Mouse (Mus musculus): ENCODE measurements around the gene Arhgef3.

Arhgef3 gene

GRCm38 (mm10) chr14:27167177-27167576 is 52.5 kb downstream of the Arhgef3 start:
- DNase-seq = no peak

- no peak for DNase-seq
Observed at GRCm38 (mm10) chr14:27168387-27168786, 53.7 kb downstream of the Arhgef3 start.

DNA sequence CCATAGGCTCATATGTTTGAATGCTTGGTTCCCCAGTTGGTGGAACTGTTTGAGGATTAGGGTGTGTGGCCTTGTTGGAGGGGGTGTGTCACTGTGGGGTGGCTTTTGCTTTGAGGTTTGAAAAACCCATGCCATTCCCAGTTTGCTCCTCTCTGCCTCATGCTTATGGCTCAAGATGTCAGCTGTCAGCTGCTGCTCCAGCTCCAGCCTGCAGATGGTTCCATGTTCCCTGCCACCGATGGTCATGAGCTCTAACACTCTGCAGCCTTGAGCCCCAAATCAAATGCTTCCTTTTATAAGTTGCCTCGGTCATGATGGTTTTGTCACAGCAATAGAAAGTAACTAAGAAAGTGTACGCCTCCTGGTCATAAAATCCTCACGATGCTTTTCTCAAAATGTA is 54.6 kb downstream of the Arhgef3 start:
- no peak for DNase-seq

DNA sequence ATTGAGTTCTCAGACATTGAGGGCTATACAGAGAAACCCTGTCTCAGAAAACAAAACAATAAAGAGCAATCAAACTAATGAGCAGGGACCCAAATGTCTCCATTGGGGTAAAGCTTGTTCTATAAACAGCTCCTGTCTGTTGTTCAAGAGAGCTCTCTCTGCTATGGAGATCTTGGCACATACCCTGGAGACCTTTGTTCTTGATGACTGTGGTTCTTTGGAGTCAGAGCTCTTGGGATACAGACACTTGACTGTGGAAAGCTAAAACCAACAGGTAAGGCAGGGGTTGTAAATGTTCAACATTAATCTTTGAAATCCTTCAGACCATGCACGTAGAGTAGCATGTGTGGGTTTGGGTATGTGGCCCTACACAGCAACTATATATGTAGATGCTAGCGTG is 55.7 kb downstream of the Arhgef3 start:
- DNase-seq = no peak

DNA sequence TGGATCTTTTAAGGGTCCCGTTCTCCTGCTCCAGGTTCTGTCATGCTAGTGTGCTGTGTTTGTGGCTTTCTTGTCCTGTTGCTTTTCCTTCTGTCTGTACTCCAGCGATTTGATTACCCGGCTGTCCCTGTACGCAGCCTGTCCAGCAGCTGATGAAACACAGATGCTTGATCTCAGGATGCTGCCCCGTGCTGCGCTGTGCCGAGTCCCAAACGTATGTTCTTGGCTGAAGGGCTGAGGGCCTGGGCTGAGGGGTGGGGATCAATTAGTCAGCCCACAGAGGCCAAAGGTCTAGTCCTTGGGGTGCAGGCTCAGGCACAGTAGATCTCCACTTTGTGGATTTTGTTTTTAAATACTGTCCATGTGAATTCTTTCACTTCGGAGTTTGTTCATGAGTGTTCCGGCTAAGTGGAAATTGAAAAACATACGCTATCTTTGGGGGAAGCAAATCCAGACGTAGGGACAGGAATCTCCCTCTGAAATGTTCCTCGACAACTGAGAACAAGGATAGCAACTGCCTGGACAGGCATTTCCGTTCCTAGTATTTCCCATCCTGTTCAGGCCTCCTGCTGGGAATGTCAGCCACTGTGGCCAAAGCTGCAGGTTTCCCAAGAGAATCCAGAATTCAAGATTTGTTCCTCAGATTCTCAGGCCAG is 56.6 kb downstream of the Arhgef3 start:
- DNase-seq = peak; percentile 99

DNA sequence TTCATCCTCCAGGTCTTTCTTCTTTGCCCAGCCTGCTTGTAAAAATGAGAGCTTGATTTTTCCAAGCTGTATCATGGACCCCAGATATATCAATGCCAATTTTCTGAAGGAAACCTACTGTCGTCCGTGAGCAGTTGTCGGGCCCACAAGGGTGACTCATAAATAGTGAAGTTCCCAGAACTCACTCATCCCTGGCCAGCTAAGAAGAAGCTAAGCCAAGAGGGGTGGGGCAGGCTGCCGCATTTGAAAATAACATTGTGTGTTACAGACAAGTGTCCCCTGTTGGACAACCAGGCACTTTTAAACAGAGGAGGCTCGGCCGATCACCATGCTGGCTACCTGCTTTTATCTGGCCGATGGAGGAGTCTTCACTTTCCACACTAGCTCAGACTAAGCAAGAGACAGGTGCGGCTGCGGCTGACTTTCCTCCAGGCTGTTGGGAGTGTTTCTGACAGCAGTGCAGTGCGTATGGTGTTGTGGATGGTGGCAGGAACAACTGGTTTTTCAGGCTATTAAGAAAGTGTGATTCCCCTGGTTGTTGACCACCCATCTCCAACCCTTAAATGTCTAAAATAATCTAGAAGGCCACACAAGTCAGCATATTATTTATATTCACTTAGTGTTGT is 58.6 kb downstream of the Arhgef3 start:
- peak; percentile 98 for DNase-seq

- DNase-seq = no peak
Observed at GRCm38 (mm10) chr14:27174188-27174786, 59.6 kb downstream of the Arhgef3 start.

DNA sequence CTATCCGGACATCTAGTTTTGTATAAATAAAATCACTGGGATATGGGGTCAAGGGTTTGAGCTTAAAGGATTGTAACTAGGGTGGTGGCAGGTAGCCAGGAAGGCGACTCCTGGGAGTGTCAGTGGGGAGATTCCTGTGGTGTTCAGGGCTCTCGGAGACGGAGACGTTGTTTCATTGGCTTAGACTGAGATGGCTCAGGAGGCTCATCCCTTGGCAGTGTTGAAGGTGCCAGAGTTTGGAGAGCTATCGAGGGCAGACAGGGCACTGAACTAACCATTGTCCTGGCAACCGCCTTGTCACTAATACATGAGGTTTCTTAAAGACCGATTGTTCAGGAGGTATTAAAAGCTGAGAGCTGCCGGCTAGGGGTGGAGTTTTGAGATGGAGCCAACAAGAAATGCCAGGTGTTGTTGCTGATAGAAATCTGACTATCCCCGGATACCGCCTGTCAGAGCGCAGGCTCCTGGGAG is 60.2 kb downstream of the Arhgef3 start:
- peak; percentile 96 for DNase-seq

DNA sequence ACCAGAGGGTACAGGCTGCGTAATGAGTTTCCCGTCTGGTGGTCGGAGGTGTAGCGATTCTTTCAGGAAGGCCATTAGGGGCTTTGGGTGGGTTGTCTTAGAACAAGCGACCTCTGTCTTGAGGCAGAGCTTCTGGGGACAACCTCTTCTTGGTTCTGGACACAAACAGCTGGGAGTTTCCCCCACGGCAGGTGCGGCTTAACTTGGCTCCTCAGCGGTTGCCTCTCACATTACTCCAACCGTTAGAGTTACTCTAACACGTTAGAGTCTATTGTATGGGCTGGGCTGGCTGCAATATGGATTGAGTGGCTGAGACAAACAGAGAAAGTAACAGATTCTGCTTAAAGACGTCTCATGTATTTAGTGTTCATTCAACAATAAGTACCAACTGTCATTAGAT is 60.6 kb downstream of the Arhgef3 start:
- DNase-seq = no peak

DNA sequence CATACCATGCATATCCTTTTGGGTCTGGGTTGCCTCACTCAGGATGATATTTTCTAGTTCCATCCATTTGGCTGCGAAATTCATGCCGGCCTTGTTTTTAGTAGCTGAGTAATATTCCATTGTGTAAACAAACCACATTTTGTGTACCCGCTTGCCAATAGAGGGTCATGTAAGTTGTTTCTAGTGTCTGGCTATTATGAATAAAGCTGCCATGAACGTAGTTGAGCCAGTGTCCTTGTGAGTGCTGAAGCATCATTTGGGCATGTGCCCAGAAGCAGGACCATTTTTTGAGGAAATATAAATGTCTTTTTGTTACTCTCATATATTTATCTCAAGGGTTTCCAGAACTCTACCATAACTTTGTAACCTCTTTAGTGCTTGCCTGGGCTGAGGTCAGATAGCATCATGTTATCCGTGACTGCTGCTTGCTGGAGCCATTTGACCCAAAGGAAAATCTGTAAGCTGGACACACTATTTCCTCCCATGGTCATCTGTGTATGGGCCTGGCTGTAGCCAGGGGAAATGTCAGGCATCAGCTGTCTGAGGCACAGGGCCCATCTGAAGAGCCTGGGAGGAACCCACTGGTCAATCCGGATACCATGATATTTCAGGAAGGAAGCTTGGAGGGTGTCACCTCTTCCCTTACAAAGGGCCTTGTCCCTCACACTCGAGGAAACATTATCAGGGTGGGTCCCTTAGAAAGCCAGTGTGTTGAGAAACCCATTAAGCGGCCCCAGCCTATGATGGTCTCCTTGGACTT is 63.3 kb downstream of the Arhgef3 start:
- DNase-seq = peak; percentile 99

- peak; percentile 99 for DNase-seq
Observed at GRCm38 (mm10) chr14:27178560-27178920, 63.8 kb downstream of the Arhgef3 start.

DNA sequence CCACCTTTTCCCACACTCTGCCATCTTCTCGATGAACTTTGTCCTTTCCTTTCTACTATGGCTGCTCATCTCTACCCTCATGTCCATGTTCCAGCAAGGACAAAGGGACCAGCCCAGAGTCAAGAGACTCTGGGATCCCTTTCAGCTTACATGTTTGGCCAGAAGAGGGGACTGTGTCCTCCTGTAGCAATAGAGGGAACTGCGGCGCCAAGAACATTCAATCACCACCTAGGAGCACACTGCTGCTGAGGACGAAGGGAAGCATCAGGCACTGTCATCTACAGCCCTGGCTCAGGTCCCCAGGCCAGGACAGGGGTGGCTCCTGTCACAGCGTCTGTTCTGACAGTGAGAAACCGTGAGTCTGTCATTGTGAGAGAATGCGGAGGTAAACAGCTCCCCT is 65.1 kb downstream of the Arhgef3 start:
- DNase-seq = peak; percentile 97

DNA sequence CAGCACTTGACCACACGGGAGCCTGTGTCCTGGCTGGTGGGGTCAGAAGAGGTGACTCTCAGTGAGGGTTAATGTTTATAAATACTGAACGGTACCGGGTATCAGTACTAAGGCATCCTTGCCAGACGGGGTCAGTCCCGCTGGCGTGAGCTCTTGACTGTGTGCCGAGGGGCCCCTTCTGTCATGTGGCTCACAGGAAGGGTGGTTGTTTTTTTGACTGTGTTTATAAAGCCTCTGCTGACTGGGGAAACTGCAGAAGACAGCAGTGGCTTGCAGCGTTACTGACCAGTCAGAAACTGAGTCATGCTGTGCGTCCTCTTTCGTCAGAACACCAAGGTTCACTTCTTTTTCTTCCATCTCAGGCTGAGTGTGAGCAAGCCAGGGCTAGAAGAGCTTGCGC is 67.4 kb downstream of the Arhgef3 start:
- peak; percentile 99 for DNase-seq

DNA sequence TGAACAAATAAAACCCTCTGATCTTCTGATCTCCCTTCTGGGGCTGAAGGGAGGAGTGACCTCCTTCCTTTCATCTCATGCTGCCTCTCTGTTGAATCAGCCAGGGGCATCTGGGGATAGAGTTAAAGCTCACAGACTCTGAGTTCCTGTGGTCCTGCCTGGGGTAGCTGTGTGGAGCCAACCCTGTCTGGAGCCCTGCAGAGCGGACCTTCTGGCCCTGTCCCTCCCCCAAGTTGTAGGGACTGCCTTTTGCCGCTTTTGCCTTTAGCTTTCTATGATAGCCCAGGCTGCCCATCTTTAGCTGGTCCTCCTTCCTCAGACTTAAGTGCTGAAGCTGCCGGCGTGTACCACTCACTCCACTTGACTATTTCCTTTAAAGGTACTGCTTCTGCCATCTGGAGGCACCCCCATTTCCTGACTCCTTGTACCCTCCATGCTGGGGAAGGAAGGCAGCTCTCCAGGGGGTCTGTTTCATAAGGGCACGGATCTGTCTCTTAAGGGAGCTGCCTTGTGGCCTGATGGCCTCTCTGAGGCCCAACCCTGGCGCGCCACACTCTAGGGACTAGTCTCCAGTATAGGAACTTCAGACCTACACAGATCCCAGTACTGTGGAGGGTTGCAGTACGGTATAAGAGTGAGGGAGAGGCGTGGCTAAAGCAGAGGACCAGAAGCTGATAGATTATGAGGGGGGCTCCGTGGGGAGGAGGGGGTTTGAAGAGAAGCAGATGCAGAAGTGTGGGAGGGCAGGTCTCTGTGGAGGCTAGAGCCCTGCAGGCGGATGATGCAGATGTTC is 68.1 kb downstream of the Arhgef3 start:
- DNase-seq = no peak

DNA sequence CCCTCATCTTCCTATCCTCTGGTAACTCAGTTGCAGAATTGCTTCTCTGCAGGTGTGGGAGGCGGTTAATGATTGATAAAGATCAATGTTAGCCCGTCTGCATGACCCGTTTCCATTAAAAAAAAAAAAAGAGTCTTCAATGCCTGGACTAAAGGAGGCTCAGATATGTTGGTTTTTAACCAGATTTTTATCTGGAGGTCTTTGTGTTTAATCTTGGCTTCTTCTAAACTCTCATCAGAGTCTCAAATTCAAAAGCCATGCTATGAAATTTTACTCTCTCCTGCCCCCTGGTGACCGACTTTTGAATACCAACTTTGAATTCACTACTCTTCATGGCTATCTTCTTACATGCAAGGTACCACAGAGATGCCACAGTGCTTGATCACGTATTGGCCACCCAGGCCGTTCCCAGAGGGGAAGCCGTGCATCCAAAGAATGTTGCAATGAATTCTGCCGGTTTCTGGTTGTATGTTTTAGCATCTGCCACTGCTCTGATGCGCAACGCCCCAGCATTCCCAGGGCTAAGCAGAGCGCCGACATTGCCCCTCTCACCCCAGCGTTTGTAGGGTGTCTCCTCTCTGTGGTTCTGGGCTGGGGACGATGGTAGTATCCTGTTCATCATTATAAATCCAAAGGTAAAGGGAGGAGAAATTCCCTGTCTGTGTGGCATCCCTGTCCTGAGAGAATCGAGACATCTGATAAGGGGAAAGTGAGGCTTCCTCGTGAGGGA is 69.0 kb downstream of the Arhgef3 start:
- peak; percentile 91 for DNase-seq

DNA sequence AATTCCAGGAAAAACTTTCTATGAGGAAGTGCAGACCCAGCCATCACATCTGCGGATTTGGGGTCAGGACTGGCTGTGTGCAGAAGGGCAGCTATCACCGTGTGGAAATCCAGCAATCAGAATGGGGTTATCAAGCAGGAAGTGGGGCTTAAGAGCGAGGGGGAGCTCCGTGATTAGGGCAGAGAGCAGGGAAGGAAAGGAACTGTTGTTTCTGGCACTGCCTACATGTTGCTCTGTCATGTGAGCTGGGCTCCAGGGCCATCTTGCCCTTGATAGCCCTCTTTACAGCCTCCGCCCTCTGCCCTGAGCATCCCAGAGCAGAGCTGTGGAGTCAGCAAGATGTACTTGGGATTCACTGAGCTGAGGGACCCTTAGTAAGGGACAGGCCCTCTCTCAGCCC is 71.2 kb downstream of the Arhgef3 start:
- DNase-seq = peak; percentile 96

- DNase-seq = peak; percentile 92
Observed at GRCm38 (mm10) chr14:27186596-27186995, 71.9 kb downstream of the Arhgef3 start.

DNA sequence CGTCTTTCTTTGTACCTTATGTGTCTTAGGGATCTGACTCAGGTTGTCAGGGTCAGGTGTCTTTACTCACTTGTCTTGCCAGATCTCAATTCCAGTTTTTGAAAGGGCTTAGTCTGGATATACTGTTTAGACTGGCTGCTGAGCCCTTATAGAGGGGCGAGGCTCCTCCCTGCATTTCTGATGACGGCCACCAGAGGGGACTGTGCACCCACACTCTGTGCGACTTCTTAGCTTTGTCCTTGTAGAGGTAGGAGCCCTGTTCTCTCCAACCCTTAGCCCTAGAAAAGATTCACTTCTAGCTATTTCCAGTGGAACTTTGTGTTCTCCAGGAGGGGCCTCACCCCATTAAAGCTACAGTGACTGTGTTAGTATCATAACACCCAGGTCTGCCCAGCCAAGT is 72.3 kb downstream of the Arhgef3 start:
- peak; percentile 97 for DNase-seq

- no peak for DNase-seq
Observed at GRCm38 (mm10) chr14:27187885-27188284, 73.2 kb downstream of the Arhgef3 start.

- no peak for DNase-seq
Observed at GRCm38 (mm10) chr14:27192450-27192849, 77.8 kb downstream of the Arhgef3 start.

- no peak for DNase-seq
Observed at GRCm38 (mm10) chr14:27196980-27197379, 82.3 kb downstream of the Arhgef3 start.

DNA sequence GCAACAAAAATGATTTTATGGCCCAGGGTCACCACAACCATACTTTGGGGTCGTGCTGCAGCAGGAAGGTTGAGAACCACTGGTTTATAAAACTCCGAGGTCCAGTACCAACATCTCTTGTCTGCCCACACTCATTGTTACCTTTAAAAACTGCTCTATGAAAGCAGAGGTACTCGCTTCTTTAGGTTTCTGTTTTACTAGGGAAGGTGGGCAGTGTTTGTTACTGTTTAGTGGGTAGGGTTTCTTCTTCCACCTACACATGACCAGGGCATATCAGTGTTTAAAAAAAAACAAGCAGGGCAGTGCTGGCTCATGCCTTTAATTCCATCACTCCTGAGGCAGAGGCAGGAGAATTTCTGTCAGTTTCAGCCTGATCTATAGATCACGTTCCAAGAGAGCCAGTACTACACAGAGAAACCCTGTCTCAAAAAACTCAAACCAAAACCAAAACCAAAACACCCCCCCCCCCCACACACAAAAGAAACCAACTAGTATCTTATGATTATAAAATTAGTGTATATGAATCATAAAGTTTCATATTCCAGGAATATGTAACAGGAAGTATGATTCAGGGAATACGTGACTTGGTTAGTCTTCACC is 83.9 kb downstream of the Arhgef3 start:
- no peak for DNase-seq

Measured in heart, adult 11 months (tissue).